Mouse (Mus musculus) monocyte, adult 2 months (primary cell): ENCODE measurements around the gene Ano8.

ENCODE experiments used
- DNase-seq, 2 experiments: peaks; one replicate each; pipeline ENCODE4 v3.0.0; 2022; ENCODE audit warnings: low spot score in 2 of 2, low read depth in 1 of 2

Ano8 gene

DNA sequence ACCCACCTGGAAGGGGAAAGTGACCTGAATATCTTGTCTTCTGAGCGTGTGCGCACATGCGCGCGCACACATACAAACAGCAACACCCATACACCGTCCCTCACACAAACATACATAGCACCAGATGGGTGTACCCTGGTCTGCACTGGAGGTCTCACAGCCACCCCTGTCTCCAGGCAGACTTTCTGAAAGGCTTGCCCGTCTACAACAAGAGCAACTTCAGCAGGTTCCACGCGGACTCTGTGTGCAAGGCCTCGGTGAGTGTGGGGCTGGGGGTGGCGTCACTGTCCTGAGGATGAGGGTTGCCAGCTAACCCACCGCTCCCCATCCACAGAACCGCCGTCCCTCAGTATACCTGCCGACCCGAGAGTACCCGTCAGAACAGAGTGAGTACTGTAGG, 13.9 kb downstream of the Ano8 start:
- DNase-seq, result no peak

DNA sequence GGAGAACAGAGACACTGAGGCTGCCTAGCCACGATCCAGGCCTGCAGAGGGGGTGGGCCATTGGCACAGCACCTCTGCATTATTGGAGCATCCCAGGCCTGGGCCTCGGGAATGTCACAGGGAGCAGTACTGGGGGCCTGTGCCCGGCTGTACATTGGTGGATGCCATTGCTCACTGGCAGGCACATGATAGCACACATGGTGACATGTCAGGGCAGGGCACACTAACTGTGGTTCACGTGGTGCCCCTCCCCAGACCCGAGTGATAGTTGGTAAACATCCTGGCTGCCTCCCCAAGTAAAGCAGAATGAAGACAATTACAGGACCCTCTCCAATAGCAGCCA, 14.9 kb downstream of the Ano8 start:
- no peak for DNase-seq

DNA sequence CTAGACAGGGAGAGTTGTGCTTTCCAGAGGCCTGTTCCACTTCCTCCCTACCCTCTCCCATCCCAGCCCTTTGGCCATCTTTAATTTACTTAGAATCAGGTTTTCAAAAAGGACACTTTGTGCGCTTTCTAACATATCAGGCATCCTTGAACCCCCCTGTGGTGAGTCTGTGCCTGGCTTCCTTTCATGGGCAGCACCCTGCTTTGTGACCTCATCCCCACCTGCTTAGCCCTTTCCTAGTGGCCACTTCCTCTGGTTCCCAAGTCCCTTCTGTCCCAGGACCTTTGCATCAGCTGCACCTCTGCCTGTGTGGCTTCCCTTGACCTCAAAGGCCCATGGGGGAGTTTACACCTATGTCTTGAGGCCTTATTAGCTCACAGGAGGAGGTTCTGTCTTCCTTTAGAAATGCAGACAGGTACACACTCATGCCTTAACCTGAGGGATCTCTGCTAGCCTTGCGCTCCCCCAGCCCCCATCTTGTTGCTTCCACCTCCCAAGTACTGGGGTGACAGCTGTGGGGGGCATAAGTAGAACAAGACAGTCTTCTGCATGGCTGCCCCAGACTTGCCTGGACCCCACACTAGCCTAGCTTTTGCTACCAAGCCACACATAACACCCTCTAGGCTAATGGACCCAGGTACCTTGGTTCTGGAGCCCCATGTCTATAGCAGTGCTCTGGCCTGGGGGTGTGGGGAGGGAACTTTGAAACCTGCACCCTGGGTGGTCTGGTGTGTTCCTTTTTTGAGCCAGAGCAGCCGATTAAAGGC, 15.4 kb downstream of the Ano8 start:
- no peak for DNase-seq

DNA sequence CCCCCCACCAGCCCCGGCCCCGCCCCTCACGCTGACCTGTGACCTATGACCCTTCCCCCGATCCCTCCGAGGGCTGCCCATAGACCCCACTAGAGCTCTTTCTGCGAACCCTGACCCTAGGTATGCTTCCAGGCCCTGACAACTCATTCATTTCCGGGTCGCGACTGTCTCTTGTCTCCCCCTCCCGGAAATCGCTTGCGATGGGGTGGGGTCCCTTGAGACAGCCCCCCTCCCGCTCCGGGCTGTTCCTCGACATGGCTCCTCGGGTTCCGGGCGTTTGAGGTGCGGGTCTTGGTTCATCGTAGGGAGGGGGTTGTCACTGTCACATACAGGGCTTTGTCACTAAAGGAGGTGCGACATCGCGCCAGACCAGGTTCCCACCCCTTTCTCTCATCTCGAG, 16.4 kb downstream of the Ano8 start:
- no peak for DNase-seq

DNA sequence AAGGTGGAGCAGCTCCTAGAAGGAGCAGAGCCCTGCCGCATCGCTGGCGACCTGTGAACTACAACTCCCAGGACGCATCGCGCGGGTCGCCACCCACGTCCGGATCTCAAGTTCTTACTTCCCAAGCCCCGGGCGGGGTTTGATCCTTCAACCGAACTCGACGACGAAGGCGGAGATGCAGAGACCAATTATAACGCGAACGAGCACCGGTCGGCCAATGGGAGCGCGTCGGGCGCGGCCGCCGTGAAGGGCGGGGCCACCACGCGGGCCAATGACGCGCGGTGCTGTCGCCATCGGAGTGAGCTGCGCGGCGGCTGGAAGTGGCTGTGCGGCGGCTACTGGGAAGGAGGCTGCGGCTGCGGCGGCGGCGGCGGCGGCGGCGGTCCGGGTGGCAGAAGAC, 16.8 kb downstream of the Ano8 start, which contains the start of gene Dda1:
TSS of gene Dda1 (plus strand) at position 284 of the 400 bp plus-strand sequence.
- DNase-seq, result peak; percentile 93 to 94

DNA sequence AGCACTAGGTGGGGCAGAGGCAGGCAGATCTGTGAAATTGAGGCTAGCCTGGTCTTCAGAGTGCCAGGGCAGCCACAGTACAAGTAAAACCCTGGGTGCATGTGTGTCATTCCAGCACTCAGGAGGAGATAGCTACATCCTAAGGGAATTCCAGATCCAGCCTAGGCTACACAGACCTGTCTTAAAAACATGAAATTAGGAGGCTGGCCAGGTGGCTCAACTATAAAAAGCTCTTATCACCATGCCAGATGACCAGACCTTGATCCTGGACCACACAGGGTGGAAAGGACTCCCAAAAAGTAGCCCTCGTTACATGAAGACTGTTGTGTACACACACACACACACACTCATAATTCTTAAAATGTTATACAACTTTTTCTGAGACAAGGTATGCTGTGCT, 17.8 kb downstream of the Ano8 start:
- DNase-seq, result no peak

DNA sequence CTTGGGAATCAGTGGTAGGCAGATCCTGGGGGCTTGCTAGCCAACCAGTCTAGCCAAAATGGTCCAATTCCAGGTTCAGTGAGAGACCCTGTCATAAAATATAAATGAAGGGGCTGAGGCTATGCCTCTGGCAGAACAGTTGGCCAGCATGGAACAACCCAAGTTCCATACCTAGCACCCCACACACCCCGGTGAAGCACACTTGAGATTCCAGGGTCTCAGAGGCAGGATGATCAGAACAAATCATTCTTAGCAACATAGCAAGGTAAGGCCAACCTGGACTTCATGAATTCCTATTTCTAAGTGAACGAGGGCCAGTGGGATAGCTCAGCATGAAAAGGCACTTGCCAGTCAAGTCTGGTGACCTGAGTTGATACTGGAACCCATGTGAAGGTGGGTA, 18.6 kb downstream of the Ano8 start:
- DNase-seq, result no peak

DNA sequence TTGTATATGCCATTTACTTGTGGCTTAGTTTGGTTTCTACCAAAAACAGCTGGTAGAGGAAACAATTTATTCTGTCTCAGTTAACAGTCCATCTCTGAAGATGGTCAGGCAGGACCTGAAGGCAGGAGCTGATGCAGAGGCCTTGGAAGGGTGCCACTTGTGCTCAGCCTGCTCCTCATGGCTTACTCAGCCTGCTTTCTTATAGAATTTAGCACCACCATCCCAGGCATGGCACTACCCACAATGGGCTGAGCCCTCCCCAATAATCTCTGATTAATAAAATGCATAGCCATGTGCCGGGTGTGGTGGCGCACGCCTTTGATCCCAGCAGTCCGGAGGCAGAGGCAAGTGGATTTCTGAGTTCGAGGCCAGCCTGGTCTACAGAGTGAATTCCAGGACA, 19.6 kb downstream of the Ano8 start:
- no peak for DNase-seq

DNA sequence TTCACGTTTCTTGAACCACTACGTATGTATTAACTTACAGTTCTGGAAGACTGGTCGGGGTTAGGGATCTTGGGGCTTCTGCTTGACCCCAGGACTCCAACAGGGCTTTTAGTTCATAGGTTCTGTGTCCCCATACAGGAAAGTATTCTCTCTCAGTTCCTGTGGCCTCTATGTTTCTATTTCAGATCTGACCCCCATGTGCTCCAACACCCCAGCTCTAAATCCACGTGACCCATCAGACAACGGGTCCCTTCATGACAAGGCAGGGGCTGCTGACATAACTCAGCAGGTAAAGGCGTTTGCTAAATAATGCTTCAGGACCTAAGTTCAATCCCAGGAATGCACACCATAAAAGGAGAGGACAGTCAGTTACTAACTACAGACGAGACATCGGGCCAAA, 20.0 kb downstream of the Ano8 start:
- no peak for DNase-seq

DNA sequence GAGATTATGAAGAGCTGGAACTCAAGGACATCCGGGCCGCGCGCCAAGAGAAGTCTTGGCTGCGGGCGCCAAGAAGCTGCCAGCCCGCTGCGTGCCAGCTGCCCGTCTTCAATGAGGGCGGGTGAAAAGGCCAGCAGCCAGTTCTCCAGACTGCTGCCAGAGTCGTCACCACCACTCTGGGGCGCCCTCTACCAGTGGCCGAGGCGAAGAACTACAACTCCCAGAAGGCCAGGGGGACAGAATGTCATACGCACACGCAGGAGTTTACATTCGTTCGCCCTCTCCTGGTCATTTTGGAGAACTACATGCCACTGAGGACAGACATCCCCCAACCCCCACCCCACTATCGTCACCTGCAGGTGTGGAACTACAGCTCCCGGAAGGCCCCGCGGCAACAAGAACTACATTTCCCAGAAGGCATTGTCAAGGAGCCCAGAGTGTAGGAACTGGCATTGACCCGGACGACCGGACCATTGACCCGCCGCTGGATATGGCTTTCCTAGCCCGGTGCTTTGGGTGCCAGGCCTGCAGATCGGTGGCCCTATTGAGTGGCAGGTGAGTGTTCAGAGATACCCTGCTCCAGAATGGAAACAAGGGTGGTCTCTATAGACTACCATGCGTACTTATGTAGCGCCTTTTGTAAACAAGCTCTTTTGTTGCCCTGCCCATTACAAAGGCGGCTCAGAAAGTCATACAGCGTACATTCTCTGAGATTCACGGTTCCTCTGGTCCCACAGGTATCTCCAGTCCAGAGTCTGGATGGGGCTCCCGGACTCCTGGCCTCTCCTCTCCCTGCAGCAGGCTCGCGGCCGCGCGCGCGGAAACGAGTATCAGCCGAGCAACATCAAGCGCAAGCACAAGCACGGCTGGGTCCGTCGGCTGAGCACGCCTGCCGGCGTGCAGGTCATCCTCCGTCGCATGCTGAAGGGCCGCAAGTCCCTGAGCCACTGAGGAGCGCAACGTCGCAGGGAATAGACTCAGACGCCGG, 21.0 kb downstream of the Ano8 start, which contains the start of gene Mrpl34:
TSS of gene Mrpl34 (plus strand) at position 447 of the 988 bp plus-strand sequence.
- peak; percentile 96 to 97 for DNase-seq

DNA sequence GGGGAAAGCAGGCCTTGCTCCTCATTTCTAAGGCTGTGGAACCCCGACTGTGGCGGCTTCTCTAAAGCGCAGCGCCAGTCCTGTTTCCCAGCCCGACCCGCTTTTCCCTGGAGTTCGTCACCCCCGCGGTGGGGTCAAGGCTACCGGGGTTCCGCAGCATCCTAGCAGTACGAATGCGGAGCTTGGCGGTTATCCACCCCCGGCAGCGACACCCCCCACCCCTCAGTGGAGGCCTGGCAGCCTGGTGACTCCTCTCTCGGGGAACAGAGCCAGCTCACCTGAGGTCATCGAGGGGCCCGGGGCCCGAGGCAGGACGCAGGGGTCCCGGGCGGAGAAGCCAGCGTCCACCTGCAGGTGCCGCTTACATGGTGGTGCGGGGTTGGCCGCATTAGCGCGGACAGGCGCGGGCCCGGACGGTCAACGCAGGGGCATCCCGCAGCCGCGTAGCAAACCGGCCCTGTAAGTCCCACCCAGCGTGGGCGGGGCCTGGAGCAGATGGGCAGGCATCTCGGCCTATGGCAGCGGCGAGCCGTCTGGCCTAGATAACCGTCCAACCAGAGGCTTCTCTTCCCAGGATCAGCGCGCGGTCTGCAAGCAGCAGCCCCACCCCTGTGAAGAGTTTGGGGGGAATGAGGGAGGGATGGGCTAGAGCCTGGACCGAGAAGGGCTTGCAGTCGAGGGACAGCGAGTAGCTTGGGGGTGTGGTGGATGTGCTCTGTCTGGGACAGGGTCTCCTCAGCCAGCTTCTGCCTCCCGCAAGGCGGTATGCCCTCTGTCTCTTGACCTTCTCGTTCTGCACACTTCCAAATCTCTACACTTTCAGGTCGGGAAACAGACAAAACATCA, 22.4 kb downstream of the Ano8 start, which contains the start of gene Abhd8:
TSS of gene Abhd8 (minus strand) at position 468 of the 846 bp plus-strand sequence.
- DNase-seq, result peak; percentile 74 to 86

DNA sequence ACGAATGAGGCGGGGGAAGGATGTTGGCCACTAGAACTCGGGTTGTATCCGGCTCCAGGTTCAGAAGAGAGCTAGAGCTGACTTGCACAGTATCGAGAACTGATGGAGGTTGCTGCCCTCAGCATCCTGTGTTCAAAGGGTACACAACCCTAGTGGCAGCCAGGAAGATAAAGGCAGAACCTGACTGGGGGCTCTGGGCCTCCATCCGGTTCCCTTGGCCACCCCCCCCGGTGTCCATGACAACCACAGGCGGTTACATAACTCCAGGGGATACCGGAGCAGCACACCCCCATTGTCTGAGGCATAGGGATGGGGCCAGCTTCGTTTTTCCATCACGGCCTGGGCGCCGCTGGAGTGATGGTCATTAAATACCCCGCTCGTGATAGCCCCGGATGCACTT, 23.0 kb downstream of the Ano8 start:
- DNase-seq, result no peak

DNA sequence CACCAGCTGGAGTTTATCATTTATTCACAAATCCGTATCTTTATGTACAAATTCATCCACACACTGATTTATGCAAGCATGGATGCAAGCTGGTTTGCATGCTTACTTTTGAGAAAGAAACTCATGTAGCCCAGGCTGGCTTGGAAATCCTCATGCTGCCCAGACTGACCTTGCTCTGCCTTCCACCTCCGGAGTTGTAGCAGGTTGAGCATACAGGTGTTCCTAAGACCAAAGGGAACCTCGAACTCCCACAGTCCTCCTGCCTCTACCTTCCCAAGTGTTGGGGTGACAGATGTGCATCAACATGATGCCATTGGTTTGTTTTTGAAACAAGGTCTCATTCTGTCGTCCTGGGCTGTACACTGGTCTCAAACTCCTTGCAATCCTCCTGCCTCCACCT, 23.6 kb downstream of the Ano8 start:
- DNase-seq, result no peak

DNA sequence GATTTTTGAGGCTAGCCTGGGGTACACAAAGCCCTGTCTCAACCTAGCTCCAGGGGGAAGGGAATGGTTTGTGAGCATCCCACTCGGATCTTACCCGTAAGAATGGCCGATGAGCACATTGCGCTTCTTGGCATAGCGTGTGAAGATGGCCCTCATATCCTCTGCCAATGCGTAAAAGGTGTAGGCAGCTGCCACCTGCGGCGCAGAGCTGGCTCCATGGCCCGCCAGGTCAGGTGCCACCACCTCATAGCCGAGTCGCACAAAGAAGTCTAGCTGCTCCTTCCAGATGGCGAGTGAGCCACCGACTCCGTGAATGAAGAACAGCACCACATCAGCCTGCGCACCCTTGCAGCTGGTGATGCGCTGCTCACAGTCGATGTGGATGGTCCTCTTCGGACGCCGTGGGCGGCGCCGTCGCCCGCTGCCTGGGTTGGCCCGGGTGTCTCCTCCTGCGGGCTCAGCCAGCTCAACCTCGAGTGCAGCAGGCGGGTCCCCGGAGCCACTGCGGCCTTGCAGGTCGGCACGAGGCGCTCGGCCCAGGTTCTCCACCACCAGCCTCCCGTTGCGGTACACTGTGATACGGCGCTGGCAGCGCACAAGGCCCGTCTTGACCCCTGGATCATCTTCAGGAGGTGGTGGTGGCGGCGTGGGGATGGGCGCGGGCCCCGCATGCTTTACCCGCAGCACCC, 24.5 kb downstream of the Ano8 start:
- DNase-seq, result no peak

DNA sequence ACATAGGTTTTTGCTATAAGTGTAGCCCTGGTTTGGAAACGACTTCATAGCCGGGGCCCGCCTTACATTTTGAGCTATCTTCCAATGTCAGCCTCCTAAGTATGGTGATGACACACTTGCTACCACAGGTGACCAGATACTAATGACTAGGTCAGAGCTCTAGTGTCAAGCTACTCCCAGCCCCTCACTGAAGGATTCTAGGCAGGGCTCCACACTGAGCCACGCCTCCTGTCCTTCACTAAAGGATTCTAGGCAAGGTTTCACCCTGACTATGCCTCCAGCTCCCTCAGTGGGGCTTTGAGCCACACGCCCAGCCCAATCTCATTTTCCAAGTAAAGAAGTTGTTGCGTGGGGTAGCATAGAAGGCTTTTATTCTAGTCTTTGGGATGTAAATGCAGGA, 25.0 kb downstream of the Ano8 start:
- DNase-seq, result no peak

DNA sequence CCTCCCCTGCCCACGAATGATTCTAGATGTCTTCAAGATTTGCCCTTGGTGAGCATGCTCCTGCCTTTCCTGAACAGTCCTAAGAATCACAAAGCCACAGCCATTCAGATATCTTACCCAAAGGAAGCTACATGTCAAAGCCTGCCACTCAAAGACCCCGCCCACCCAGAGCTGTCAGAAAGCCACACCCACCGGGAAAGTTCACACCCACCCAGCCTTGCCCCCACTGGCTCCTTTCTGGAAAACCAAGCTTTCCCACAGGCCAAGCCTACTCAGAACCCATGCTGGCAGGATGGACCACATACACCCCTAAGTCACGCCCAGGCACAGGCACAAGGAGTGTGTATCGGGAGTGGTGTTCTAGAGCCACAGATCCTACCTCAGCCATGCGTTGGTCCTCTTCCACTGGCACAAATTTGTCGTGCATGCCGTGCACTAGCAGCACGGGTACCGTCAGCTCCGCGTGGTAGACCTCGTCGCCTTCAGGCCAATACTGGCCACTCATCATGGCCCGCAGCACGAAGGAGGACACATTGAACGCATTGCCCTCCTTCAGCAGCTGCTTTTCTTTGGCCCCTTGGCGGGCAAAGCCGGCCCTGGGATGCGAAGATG, 28.0 kb downstream of the Ano8 start:
- no peak for DNase-seq

DNA sequence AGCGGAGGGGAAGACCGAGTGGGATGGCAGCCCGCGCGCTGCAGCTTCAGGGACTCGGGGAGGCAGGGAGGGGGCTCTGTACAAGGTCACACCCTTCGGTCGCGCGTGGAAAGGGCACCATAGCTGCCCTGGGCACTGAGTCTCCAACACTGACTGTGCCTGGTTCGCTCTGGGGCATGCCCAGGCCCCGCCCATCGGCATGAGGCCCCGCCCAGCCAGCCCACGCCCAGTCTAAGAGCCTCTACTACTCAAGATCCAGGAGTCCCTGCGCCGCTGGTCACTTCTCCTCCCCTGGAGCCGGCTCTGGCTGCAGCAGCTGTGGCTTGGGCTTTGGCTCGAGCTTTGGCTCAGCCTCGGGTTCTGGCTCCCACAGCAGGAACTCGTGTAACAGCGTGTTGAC, 28.9 kb downstream of the Ano8 start:
- no peak for DNase-seq

DNA sequence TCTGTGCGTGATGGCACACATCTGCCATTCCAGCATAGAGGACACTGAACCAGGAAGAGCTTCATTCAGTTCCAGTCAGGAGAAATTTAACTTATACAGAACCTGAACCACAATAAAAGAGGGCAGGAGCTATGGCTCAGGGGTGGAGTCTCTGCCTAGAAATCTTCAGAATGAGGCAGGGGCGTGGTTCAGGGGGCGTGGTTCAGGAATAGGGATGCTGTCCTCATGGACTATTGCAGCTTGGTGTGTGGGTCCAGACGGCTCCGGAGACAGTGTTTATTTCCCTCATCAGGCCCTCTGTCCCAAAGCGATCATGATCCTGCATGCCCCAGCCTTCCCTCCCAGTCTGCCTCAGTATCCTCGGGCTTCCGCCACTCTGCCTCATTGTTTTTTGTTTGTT, 31.1 kb downstream of the Ano8 start:
- DNase-seq, result no peak

DNA sequence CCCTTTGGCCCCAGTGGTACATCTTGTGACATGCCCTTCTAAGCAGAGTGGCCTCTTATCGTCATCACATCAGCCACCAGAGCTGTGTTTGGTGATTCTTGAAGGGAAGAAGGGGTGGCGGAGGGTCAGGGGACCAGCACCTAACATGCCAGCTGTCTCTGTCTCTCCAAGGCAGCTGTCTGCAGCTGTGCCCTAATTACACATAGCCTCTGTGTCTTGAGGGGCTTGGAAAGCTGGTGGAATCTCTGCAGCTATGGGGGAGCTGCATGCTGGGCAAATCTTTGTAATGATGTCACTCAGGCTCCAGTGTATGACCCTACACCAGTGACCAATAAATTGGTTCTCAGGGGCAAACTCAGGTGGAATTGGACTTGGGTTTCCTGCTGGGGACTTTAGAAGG, 33.1 kb downstream of the Ano8 start:
- DNase-seq, result no peak

DNA sequence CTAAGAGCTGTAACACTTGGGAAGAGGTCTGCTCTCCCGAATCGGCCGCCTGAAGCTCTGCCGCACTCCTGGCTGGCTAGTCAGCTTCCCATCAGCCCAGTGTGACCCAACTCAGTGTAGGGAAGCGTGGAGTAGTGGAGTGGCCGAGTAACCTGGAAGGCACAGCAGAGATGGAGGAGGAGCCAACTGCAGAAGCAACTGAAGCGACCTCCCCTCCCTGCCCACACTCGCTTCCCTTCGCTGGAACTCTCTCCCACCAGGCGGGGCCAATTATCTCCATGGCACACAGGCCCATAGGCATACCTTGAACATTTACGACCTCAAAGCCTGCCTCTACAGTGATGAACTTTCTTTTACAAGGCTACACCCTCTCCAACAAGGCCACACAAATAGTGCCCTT, 34.0 kb downstream of the Ano8 start:
- DNase-seq, result no peak
